Mouse (Mus musculus): ENCODE results near the gene Pkn1.

Pkn1 gene

GRCm38 (mm10) chr8:83724697-83725482 lies 25.9 kb upstream of the Pkn1 start:
- DNase-seq (ENCODE audit: low spot score), result peak; percentile 59

GRCm38 (mm10) chr8:83723447-83724083 lies 24.6 kb upstream of the Pkn1 start:
- no peak for DNase-seq (ENCODE audit: low spot score)

GRCm38 (mm10) chr8:83722631-83723030 lies 23.7 kb upstream of the Pkn1 start:
- no peak for DNase-seq (ENCODE audit: low spot score)

- no peak for DNase-seq (ENCODE audit: low spot score)
Observed at GRCm38 (mm10) chr8:83721405-83722025, 22.5 kb upstream of the Pkn1 start.

- DNase-seq (ENCODE audit: low spot score), result no peak
Observed at GRCm38 (mm10) chr8:83719693-83720092, 20.7 kb upstream of the Pkn1 start.

GRCm38 (mm10) chr8:83719048-83719447 lies 20.1 kb upstream of the Pkn1 start:
- DNase-seq (ENCODE audit: low spot score), result no peak

GRCm38 (mm10) chr8:83716563-83716962 lies 17.6 kb upstream of the Pkn1 start:
- no peak for DNase-seq (ENCODE audit: low spot score)

GRCm38 (mm10) chr8:83715771-83716170 lies 16.8 kb upstream of the Pkn1 start:
- DNase-seq (ENCODE audit: low spot score), result no peak

- DNase-seq (ENCODE audit: low spot score), result peak; percentile 99
Observed at GRCm38 (mm10) chr8:83715031-83715690, 16.2 kb upstream of the Pkn1 start, which contains the start of gene Ddx39. TSS of gene Ddx39 (plus strand) at chr8:83715177.

GRCm38 (mm10) chr8:83714676-83715030 lies 15.7 kb upstream of the Pkn1 start:
- DNase-seq (ENCODE audit: low spot score), result no peak

- DNase-seq (ENCODE audit: low spot score), result no peak
Observed at GRCm38 (mm10) chr8:83707554-83707953, 8.6 kb upstream of the Pkn1 start.

GRCm38 (mm10) chr8:83706411-83706810 lies 7.4 kb upstream of the Pkn1 start:
- no peak for DNase-seq (ENCODE audit: low spot score)

- no peak for DNase-seq (ENCODE audit: low spot score)
Observed at GRCm38 (mm10) chr8:83703426-83703825, 4.4 kb upstream of the Pkn1 start.

- no peak for DNase-seq (ENCODE audit: low spot score)
Observed at GRCm38 (mm10) chr8:83700423-83701085, 1.6 kb upstream of the Pkn1 start.

- no peak for DNase-seq (ENCODE audit: low spot score)
Observed at GRCm38 (mm10) chr8:83699566-83699965, 587 bp upstream of the Pkn1 start.

GRCm38 (mm10) chr8:83698291-83698660 lies 703 bp downstream of the Pkn1 start:
- DNase-seq (ENCODE audit: low spot score), result no peak

GRCm38 (mm10) chr8:83697374-83698220 lies 1.4 kb downstream of the Pkn1 start:
- DNase-seq (ENCODE audit: low spot score), result no peak

GRCm38 (mm10) chr8:83695351-83696106 lies 3.5 kb downstream of the Pkn1 start:
- no peak for DNase-seq (ENCODE audit: low spot score)

- DNase-seq (ENCODE audit: low spot score), result no peak
Observed at GRCm38 (mm10) chr8:83694369-83695160, 4.4 kb downstream of the Pkn1 start.
